Mouse (Mus musculus) midbrain, embryonic 13.5 days (tissue): ENCODE results near the gene Nxnl1. TPM values are rescaled to one million over a fixed set of nuclear protein-coding genes. Genes with fewer than 3 reads are reported as not detected.
"Not testable (repeated sequence)": the region's sequence is repeated elsewhere in the genome, so short reads cannot be mapped to it uniquely, and the experiment has no call there.

Experiments
- ATAC-seq: fragments of 200-750 bp; cut with Nextera tagmentation; 2 replicates; pipeline ENCODE4 v1.8.0; 2017; ENCODE audit warnings: mild to moderate bottlenecking, moderate TSS enrichment, moderate library complexity
- H3K27ac ChIP-seq: fragments of 300-500 bp; sonication (generic); 2 replicates; pipeline ENCODE4 v1.5.1; 2015; ENCODE audit warnings: inconsistent platforms, mild to moderate bottlenecking, moderate library complexity
- H3K27me3 ChIP-seq: fragments of 300-500 bp; sonication (generic); 2 replicates; pipeline ENCODE4 v1.6.1; 2015; ENCODE audit warnings: mild to moderate bottlenecking, inconsistent platforms
- H3K36me3 ChIP-seq: fragments of 300-500 bp; sonication (generic); 2 replicates; pipeline ENCODE4 v1.6.1; 2015; ENCODE audit warnings: mild to moderate bottlenecking, inconsistent platforms
- H3K4me1 ChIP-seq: fragments of 300-500 bp; sonication (generic); replicated peaks from 2 replicates; pipeline ENCODE4 v1.6.1; 2015; ENCODE audit warnings: inconsistent platforms
- H3K4me2 ChIP-seq: fragments of 300-500 bp; sonication (generic); replicated peaks from 2 replicates; pipeline ENCODE4 v1.6.1; 2015; ENCODE audit warnings: moderate library complexity, mild to moderate bottlenecking, inconsistent platforms
- H3K4me3 ChIP-seq: fragments of 300-500 bp; sonication (generic); replicated peaks from 2 replicates; pipeline ENCODE4 v1.5.1; 2015; ENCODE audit warnings: mild to moderate bottlenecking, inconsistent platforms
- H3K9ac ChIP-seq: fragments of 300-500 bp; sonication (generic); replicated peaks from 2 replicates; pipeline ENCODE4 v1.6.1; 2015; ENCODE audit warnings: mild to moderate bottlenecking, inconsistent platforms
- H3K9me3 ChIP-seq: fragments of 300-500 bp; sonication (generic); 2 replicates; pipeline ENCODE4 v1.6.1; 2016; ENCODE audit warnings: mild to moderate bottlenecking, inconsistent platforms
- WGBS: fragments of 180-500 bp; shearing (Covaris S2); methylation state at CpG from one replicate; pipeline ENCODE4 v1.1.7; 2015; 5-methylcytosine and 5-hydroxymethylcytosine counted together
- polyA plus RNA-seq: library from polyadenylated mRNA; unstranded; fragments of >200 nt; fragmentation: Nextera tagmentation; extraction: Ambion mirVana; gene quantifications from 2 replicates; pipeline ENCODE4 v1.2.1, GENCODE M21; 2015

The Nxnl1 gene
- polyA plus RNA-seq, 1 experiment from 2014 or later: not detected

DNA sequence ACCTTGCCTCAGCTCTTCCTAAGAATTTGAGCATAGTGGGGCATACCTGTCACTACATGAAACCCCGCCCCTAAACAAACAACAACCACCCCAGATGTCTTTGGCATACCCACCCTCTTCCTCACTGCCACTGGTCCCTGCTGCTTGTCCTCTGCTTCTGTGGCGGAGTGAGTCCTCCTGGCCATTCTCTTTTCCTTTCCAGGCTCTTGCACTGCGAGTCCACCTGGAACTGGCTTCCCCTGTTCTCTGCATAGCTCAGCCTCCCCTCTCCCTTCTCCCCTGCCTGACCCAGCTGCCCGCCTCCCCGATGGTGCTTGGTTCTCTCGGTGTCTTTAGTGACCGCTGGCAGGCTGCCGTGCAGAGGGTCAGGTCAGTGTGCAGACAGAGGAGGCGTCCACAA, 22.6 kb downstream of the Nxnl1 start:
- peak overlapping the region; percentile 82 for H3K4me3 ChIP-seq
- WGBS: 89% methylated on average over 9 of the region's 9 CpGs

DNA sequence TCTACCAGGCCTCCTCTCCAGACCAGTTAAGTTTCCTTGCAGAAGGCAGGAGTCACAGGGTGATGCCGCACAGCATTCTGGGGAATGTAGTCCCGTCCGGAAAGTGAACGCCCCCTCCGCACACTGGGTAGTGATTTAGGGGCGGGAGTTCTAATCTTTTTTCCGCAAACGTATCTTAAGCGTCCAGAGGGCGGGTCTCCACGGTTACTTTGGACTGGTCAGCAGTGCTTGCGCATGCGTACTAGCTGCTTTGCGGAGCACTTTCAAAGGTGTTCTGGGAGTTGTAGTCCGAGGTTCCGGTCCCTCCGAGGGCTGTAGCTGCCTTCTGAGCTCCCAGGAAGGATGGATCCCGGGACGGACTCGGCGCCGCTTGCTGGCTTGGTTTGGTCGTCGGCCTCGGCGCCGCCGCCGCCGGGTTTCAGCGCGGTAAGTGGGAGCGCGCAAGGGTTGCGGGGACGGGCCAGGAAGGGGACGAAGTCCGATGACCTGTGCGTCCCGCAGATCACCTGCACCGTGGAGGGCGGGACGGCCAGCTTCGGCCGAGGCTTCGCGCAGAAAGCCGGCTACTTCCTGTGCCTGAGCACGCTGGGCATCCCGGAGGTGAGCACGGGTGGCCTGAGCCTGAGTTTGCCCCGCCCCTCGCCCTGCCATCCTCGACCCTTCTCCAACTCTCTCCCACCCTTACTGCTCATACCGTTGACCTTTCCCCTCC, 23.6 kb downstream of the Nxnl1 start, which contains the start of gene Mvb12a:
Gene Mvb12a (plus strand): TSS at position 291 of the 712 bp plus-strand sequence.
- H3K36me3 ChIP-seq: peaks cover 25% of the 10 kb centered on the region
- ATAC-seq: peak; percentile 96
- peaks cover 15% of the 10 kb centered on the region for H3K27me3 ChIP-seq
- under 1% methylated on average over 55 of the region's 55 CpGs for WGBS
- H3K4me2 ChIP-seq: peak within 1 kb of the TSS; percentile 89
- H3K9me3 ChIP-seq: no peaks in the 10 kb centered on the region
- peaks cover 13% of the 10 kb centered on the region for H3K4me1 ChIP-seq
- H3K4me3 ChIP-seq: peak within 1 kb of the TSS; percentile 82
- peak within 1 kb of the TSS; percentile 85 for H3K9ac ChIP-seq
- peak within 1 kb of the TSS; percentile 52; the same call in 1 of the 2 replicates for H3K27ac ChIP-seq

More for the DNA sequence above, 22.6 kb downstream of the Nxnl1 start:
- no peak for ATAC-seq
- peaks cover 34% of the 10 kb centered on the region for H3K36me3 ChIP-seq
- no peaks in the 10 kb centered on the region for H3K9me3 ChIP-seq
- H3K27me3 ChIP-seq: peaks cover 8% of the 10 kb centered on the region
- H3K4me1 ChIP-seq: peaks cover 12% of the 10 kb centered on the region
- peak overlapping the region; percentile 85 for H3K9ac ChIP-seq
- peak overlapping the region; percentile 89 for H3K4me2 ChIP-seq
- H3K27ac ChIP-seq: no peak overlapping the region

DNA sequence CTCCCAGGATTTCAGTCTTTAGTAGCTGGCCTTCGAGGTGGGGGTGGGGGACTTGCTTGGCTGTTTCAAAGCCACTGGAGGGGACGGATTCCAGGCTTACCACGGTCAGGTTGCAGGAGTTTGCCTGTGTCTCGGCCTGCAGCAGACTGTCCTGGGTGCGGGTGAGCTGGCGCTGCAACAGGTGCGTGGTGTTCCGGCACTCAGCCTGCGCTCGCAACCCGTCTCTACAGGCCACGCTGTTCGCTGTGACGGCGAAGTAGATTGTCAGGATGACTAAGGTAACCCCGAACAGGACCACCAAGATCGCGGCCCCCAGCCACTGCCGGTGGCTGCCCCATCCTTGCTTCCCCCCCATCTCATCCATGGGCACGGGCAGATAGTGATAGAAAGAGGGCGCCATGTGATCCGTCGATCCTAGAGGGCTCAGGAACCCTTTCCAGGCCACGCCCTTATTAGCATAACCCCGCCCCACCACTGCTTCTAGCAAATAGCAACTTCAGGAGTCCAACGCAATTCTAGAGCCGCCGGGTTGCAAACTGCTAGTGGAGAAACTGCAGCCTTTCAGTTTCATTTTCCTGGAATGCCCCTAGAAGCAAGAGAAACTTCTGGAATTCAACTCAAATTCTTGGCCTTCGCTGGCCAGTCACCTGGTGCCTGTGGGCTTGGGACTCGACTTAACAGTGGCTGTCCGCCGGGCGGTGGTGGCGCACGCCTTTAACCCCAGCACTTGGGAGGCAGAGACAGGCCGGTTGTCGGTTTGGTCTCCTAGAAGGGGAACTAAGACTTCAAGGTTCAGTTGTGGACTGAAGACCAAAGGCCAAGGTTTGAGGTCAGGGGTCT, 29.2 kb downstream of the Nxnl1 start, which contains the start of gene Bst2:
Gene Bst2 (minus strand): TSS at position 429 of the 840 bp plus-strand sequence.
- WGBS: 3% methylated on average over 37 of the region's 37 CpGs
- no peak within 1 kb of the TSS for H3K27ac ChIP-seq
- peak; percentile 28; the same call in 1 of the 2 replicates for ATAC-seq
- H3K4me1 ChIP-seq: peaks cover 10% of the 10 kb centered on the region
- H3K9me3 ChIP-seq: no peaks in the 10 kb centered on the region
- H3K27me3 ChIP-seq: peaks cover 40% of the 10 kb centered on the region
- H3K4me3 ChIP-seq: peak within 1 kb of the TSS; percentile 30
- H3K36me3 ChIP-seq: no peaks in the 10 kb centered on the region
- peak within 1 kb of the TSS; percentile 49 for H3K4me2 ChIP-seq
- H3K9ac ChIP-seq: no peak within 1 kb of the TSS; the same call in 1 of the 2 replicates

DNA sequence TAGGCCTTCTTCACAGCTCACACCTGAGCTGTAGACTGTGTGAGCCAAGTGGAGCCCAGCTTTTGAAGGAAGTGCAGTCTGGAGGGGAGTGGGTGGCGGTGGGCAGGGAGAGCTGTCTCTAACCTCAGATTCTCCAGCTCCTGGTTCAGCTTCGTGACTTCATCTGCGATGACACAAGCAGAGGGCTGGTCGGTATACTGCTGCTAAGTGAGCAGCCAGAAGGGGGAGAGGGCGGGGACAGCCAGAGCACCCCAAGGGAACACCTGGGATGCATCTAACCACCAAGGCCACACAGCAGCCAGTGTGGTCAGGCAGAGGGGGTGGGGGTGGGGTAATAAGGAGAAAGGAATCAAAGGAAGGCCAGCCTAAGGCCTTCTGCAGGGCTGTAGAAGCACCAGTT, 30.7 kb downstream of the Nxnl1 start:
- Histone ChIP-seq H3K4me1 (peaks cover 10% of the 10 kb centered on the region), H3K9ac (no peak overlapping the region), H3K4me3 (no peak overlapping the region), H3K36me3 (no peaks in the 10 kb centered on the region), H3K4me2 (no peak overlapping the region), H3K27me3 (peaks cover 40% of the 10 kb centered on the region), H3K9me3 (no peaks in the 10 kb centered on the region), H3K27ac (no peak overlapping the region)
- WGBS: 75% methylated on average over 5 of the region's 5 CpGs
- ATAC-seq: 0 out of 2 replicates have a peak, but pooled peaks have one; percentile 7

DNA sequence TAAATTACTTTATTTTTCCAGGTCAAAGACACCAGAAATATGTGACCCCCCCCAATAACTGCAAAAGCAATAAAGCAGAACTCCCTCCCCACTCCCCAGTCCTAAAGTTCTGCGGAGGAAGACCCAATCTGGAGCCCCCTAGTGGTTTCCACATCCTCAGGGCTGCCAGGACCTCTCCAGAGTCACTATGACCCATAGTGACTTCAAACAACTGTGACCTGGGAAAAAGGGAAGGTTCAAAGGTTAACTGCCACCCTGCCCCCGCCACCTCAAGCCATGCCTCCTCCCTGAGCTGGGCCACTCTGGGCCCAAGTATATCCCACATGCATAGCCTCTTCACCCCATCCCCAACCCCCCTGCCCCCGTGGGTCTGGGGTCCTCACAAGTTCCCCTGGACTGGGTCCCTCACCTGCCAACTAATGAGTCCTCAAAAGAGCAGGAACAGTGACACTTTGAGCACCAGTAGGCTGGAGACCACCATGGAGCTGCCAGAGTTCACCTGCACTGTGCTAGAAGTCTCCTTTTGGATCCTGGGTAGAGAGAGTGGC, 32.1 kb downstream of the Nxnl1 start:
- Histone ChIP-seq H3K4me3 (no peak overlapping the region), H3K4me2 (no peak overlapping the region), H3K27ac (no peak overlapping the region), H3K9ac (no peak overlapping the region), H3K27me3 (peaks cover 34% of the 10 kb centered on the region), H3K9me3 (no peaks in the 10 kb centered on the region), H3K36me3 (no peaks in the 10 kb centered on the region), H3K4me1 (peaks cover 10% of the 10 kb centered on the region)
- WGBS: 37% methylated on average over 3 of the region's 3 CpGs
- no peak; the same call in 1 of the 2 replicates for ATAC-seq

DNA sequence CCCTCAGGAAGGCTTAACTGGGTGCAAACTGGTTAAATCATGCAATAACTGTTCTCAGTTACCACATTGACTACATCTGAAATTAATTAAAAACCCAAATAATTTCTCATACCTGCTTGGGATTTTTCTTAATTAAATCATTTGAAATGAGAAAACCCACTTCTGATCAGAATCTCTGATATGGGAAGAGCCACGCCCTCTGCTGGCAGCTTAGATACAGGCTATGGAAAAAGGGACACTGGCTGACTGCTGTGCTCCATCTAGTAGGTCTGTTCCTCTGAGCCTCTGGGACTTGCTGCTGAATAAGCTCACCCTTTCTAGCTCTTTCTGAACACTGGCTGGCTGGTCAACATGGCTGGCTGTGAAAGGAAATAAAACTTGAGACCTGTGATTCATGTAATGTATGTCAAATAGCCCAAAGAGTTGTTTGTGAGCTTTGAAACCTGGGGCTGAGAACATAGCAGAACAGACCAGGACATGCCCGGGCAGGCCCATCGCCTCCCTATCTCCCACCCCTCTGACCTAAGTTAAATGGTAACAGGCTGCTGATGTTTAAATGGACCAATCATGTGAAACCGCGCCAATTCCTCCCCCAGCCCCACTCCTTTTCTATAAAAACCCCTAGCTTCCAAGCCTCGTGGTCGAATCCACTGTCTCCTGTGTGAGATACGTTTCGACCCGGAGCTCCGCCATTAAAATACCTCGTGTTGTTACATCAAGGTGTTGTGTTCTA, 35.5 kb downstream of the Nxnl1 start:
- not testable (repeated sequence) for H3K9me3 ChIP-seq, H3K4me1 ChIP-seq, H3K4me2 ChIP-seq, H3K27ac ChIP-seq, ATAC-seq, H3K36me3 ChIP-seq, H3K9ac ChIP-seq, H3K4me3 ChIP-seq
- WGBS: 76% methylated on average over 6 of the region's 12 CpGs
- H3K27me3 ChIP-seq: peaks cover 29% of the 10 kb centered on the region

DNA sequence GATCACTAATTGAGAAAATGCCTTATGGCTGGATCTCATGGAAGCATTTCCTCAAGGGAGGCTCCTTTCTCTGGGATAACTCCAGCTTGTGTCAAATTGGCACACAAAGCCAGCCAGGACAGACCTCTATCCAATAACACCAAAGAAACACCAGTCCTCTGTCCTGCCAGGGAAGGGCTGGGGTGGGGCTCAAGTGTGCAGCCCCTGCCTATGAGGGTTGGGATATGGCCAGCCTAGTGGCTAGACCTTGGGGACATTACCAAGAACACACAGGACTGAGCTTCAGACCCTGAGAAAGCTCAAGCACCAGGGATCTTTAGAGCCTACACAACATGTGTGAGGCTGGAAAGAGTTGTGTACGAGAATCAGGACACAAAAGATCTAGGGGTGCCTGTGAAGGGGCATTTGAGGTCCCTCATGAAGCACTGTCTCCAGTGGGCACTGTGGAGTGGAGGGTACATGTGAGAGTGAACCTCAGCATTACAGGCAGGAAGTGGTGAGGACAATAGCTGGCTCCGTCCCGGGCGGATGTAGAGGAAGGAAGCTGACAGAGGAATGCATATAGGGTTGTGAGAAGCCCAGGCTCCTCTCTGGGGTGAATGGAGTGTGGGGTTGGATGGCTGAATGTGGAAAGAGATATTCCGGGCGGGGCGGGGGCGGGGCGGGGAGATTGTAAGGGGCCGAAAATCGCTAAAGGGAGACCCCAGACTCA, 37.9 kb downstream of the Nxnl1 start:
- 86% methylated on average over 11 of the region's 11 CpGs for WGBS
- no peak overlapping the region for H3K9ac ChIP-seq
- no peaks in the 10 kb centered on the region for H3K36me3 ChIP-seq
- no peak overlapping the region for H3K4me2 ChIP-seq
- ATAC-seq: 0 out of 2 replicates have a peak, but pooled peaks have one; percentile 7
- no peak overlapping the region for H3K27ac ChIP-seq
- H3K4me1 ChIP-seq: peaks cover 14% of the 10 kb centered on the region; the same call in 1 of the 2 replicates
- peaks cover 45% of the 10 kb centered on the region for H3K27me3 ChIP-seq
- no peak overlapping the region for H3K4me3 ChIP-seq
- H3K9me3 ChIP-seq: no peaks in the 10 kb centered on the region

DNA sequence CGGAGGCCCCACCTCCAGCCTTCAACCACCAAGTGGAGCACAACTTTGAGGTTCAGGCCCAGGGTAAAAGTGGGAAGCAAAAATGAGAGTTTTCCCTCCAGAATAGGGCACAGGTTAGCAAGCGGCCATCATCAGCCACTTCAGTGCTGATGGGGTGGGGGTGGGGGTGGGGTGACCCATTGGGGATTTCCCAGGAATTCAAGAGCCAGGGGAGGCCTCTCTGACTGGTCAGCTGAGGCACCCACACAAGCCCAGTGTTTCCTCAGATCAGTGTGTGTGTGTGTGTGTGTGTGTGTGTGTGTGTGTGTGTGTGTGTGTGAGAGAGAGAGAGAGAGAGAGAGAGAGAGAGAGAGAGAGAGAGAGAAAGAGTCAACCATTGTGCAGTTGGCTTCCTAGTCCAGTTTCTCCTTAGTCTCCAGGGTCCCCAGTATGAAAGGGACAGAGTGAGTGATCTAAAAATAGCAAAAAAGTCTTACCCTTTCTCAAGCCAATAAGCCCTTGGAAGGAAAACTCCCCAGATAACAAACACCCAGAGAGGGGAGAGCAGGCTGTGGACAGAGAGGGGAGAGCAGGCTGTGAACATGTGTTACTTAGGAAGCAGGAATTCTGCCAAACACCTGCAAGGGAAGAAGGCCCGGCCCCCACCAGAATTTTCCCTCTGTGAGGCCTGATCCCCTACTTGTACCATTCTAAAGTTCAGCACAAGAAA, 39.1 kb downstream of the Nxnl1 start:
- H3K27ac ChIP-seq: no peak overlapping the region
- no peaks in the 10 kb centered on the region for H3K9me3 ChIP-seq
- 47% methylated on average over 3 of the region's 3 CpGs for WGBS
- H3K4me1 ChIP-seq: peaks cover 14% of the 10 kb centered on the region; the same call in 1 of the 2 replicates
- H3K27me3 ChIP-seq: peaks cover 54% of the 10 kb centered on the region
- H3K4me3 ChIP-seq: no peak overlapping the region
- H3K4me2 ChIP-seq: no peak overlapping the region
- ATAC-seq: no peak
- H3K9ac ChIP-seq: no peak overlapping the region
- no peaks in the 10 kb centered on the region for H3K36me3 ChIP-seq

DNA sequence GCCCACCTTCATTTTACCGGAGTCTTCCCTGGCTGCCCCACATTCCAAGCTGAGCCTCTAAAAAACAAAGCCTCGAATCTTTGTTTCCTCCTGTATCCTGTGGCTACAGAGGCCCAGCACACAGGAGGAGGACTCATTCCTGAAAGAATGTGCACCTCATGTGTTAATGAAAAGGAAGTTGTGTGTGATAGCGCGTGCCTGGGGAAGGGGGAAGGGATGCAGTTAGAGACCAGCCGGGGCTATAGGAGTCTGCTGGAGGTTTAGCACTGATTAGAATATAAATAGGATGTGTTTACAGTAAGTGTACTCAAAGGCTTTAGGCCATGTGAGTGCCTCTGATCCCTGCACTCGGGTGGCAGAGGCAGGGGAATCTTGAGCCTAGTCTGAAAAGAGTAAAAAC, 40.1 kb downstream of the Nxnl1 start:
- no peak overlapping the region for H3K4me2 ChIP-seq
- peaks cover 17% of the 10 kb centered on the region; the same call in 1 of the 2 replicates for H3K4me1 ChIP-seq
- H3K9ac ChIP-seq: no peak overlapping the region
- H3K27me3 ChIP-seq: peaks cover 55% of the 10 kb centered on the region
- ATAC-seq: no peak
- H3K9me3 ChIP-seq: no peaks in the 10 kb centered on the region
- 4% methylated on average over 6 of the region's 6 CpGs for WGBS
- no peak overlapping the region for H3K4me3 ChIP-seq
- no peaks in the 10 kb centered on the region for H3K36me3 ChIP-seq
- H3K27ac ChIP-seq: no peak overlapping the region

DNA sequence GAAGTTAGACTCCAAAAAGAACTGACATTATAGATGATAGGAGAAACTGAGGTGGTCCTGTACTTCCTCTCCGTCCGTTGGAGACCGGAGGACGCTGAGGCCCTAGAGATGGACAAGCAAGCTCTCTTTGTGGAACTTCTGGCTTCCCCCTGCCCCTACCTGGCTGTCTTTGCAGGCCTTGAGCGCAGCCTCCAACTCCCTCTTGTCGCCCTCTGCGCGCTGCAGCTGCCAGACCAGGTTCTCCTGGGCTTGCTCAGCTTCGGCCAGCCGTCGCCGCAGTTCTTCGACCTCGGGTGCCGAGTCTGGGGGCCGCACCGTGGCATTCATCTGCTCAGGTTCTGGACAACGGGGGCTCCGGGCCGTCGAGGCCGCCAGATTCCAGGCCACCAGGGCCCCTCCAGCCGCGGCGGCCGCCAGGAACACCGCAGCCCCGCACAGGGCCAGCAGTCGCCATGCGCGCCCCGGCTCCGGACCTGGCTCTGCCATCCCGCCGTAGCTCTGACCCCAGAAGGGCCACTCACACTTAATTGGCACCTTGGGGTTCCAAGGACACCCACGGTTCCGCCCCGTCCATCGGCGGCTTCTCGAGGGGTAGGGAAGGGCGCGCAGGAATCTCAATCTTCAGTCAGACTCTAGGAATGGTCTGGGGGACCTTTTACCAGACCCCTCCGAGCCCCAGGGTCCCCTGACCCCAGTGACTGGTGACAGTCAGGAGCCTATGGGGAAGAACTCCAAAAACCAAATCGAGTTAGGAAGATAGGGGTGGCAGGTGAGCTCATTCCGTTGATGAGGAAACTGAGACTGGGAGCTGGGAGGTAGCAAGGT, 41.0 kb downstream of the Nxnl1 start, which contains the start of gene Ccdc194:
Gene Ccdc194 (minus strand): TSS at position 486 of the 825 bp plus-strand sequence.
- Histone ChIP-seq H3K4me1 (peaks cover 17% of the 10 kb centered on the region; the same call in 1 of the 2 replicates), H3K9me3 (no peaks in the 10 kb centered on the region), H3K4me2 (peak within 1 kb of the TSS; percentile 25), H3K36me3 (no peaks in the 10 kb centered on the region), H3K9ac (no peak within 1 kb of the TSS), H3K4me3 (0 out of 2 replicates have a peak within 1 kb of the TSS, but pooled peaks have one; percentile 14), H3K27ac (no peak within 1 kb of the TSS), H3K27me3 (peaks cover 58% of the 10 kb centered on the region)
- no peak for ATAC-seq
- 6% methylated on average over 46 of the region's 46 CpGs for WGBS
